Mouse (Mus musculus) spleen, embryonic (tissue): ENCODE measurements around the gene Atat1.
"Not testable (repeated sequence)": the region's sequence is repeated elsewhere in the genome, so short reads cannot be mapped to it uniquely, and the experiment has no call there.

Experiments
- CTCF ChIA-PET: fragments of 350-600 bp; sonication (Branson Sonifier 250); formaldehyde crosslinking; loops from one replicate; lab custom pipeline; 2022; lab: Charles Lee

Atat1 gene

GRCm38 (mm10) chr17:35909919-35910369 lies at the start of gene Atat1:
Gene Atat1 (minus strand): TSS chr17:35910075.
- CTCF ChIA-PET: no interaction called here

DNA sequence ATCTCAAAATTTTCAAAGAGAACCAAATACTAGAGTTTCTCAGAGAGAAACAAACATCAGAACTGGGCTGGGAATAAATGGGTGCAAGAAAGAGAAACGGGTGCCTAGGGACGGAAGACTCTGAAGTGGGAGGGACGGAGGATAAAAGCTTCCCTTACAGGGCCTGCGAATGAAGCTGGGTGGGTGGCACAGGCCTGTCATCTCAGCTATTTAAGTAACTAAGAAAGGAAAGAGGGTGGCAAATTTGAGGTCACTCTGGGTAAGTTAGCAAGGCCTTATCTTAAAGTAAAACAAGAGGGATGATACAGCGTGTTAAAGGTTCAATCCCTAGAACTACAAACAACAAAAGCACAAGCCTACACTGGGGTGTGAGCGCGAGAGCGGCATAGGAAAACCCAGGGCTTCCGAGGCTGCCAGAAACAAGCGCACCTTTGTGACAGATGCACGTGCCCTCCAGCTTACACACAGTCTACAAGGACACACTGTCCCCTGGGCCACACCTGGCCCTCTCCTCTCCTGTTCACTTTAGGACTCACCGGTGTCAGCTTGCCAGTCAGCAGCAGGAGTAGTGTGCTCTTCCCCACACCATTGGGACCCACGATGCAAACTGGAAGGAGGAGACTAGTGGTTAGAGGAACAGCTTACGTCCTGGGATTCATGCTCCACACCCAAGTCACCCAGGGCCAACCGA lies 48.8 kb upstream of the Atat1 start:
- CTCF ChIA-PET: no interaction called here

GRCm38 (mm10) chr17:35954665-35955064 lies 44.8 kb upstream of the Atat1 start:
- CTCF ChIA-PET: no interaction called here

GRCm38 (mm10) chr17:35952559-35952958 lies 42.7 kb upstream of the Atat1 start:
- CTCF ChIA-PET: not testable (repeated sequence)

- CTCF ChIA-PET: not testable (repeated sequence)
These were observed 41.1 kb upstream of the Atat1 start for GRCm38 (mm10) chr17:35950946-35951345.

DNA sequence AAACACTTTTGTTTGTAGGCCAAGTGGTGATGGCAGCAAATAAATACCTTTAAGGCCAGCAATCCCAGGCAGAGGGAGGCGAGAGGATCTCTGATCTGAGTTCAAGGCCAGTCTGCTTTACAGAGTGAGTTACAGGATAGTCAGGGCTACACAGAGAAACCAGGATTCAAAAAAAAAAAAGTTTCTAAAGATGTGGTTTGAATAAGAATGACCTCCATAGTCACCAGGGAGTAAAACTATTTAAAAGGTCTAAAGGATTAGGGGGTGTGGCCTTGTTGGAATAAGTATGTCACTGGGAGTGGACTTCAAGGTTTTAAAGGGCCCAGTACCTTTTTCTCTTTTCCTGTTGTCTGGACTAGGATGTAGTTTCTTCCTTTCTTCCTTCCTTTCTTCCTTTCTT lies 30.1 kb upstream of the Atat1 start:
- CTCF ChIA-PET: no interaction called here

DNA sequence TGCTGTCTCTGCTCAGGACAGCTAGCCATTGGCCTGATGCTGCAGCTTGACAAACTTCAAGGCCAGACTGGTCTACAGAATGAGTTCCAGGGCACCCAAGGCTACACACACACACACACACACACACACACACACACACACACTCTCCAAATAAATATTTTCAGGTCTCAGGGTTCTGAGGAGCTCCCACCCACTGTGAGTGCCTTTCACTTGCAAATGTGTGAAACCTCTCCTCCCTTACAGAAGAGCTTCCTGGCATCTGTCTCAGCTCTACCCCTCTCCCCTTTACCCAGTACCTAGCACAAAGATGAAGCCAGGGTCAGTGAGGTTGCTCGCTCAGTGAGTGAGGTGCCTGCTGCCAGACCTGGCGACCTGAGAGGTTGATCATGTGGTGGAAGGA lies 29.2 kb upstream of the Atat1 start:
- CTCF ChIA-PET: interaction anchor here (0.6 to 0.9 kb wide), 2 partner anchors 54 to 87 kb away, joined by 3 to 5 read pairs; no protein-coding TSS in a partner anchor

DNA sequence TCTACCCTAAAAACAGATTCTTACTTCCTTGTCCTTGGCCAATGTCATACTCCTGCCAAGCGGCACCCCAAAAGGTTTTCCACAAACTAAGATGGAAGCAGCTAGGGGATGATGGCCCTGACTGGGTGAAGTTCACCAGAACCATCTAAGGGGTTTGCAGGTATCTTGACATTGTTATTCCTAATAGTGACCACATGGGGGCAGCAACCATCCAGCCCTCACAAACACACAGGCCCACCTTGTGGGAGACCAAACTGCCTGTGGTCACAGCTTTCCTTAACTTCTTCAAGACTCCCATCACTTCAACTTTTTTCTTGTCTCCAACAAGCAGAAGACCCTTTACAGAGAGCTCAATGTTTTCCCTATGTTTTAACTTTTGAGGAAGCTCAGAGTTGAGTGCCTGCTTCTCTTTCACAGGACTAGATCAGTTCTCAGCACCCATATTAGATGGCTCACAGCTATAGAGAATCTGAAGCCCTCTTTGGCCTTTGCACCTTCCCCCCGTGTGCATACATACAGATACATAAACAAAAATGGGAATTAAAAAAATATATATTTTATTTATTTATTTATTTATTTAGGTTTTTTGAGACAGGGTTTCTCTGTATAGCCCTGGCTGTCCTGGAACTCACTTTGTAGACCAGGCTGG lies 27.9 kb upstream of the Atat1 start:
- CTCF ChIA-PET: interaction anchor here (0.6 to 2.1 kb wide), 3 partner anchors 41 to 59 kb away, joined by 3 to 12 read pairs (median 7); partner anchors contain the start of gene 2310061I04Rik

- CTCF ChIA-PET: not testable (repeated sequence)
These were observed 25.9 kb upstream of the Atat1 start for GRCm38 (mm10) chr17:35935763-35936162.

- CTCF ChIA-PET: no interaction called here
These were observed 22.7 kb upstream of the Atat1 start for GRCm38 (mm10) chr17:35932608-35933007.

- CTCF ChIA-PET: no interaction called here
These were observed 20.8 kb upstream of the Atat1 start for GRCm38 (mm10) chr17:35930627-35931026.

DNA sequence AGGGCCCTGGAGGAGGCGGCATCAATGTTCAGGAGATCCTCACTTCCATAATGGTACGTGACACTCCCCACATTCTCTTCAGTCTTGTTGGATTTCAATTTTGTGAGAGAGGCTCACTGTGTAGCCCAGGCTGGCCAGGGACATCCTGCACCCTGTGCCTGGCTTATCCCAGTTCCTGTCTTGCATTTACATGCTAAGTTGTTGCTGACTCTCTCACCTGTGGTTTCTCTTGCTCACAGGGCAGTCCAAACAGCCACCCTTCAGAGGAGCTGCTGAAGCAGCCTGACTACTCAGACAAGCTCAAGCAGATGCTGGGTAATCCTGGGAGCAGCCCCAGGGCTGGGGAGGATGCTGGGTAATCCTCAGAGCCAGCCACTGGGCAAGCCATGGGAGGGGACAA lies 19.7 kb upstream of the Atat1 start:
- CTCF ChIA-PET: no interaction called here

GRCm38 (mm10) chr17:35927471-35927870 lies 17.6 kb upstream of the Atat1 start:
- CTCF ChIA-PET: interaction anchor here (0.6 kb wide), 1 partner anchor 56 kb away, joined by 4 read pairs; no protein-coding TSS in a partner anchor

- CTCF ChIA-PET: no interaction called here
These were observed 13.4 kb upstream of the Atat1 start for GRCm38 (mm10) chr17:35923281-35923680.

DNA sequence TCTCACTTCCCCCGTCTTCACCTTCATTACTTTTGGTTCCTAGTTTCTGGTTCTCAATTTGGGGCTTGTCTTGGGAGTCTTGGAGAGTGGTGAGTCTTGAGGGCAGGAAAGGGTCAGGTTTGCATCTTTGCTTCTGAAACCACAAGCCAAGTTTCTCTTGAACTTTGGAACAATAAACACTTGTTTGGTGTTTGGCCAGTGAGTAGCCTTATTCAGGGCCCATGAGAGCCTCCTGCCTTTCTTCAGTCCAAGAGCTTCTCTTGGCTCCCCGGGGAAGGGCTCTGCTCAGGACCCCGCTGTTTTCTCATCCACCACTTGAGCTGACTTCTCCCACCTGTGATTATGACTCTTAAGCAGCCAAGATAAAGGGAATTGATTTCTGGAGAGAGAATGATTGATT lies 12.7 kb upstream of the Atat1 start:
- CTCF ChIA-PET: interaction anchor here (0.5 kb wide), 1 partner anchor 9 kb away, joined by 4 read pairs; no protein-coding TSS in a partner anchor

DNA sequence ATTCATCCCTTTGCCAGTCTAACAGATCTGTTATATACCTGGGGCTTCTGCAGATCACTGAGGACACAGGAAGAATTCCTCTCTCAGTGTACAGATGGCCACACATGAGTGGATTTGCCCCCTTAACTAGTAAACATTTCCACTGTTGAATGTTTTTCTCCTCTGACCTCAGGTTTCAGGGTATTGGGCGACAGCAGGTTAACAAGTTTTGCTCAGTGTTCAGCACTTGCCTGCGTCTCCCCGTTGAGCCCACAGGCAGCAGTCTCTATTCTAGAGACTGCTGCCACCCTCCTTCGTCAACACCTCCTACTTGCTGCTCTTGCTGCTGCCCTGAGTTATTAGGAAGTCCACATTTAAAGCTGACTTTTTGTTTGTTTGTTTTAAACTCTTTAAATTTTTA lies 11.8 kb upstream of the Atat1 start:
- CTCF ChIA-PET: interaction anchor here (0.6 kb wide), 3 partner anchors 49 to 1289 kb away, joined by 3 to 11 read pairs (median 8); partner anchors contain the start of gene Tnf

- CTCF ChIA-PET: interaction anchor here (0.6 kb wide), 3 partner anchors 84 to 1288 kb away, joined by 3 to 11 read pairs (median 6); partner anchors contain the start of gene Tnf
These were observed 11.1 kb upstream of the Atat1 start for GRCm38 (mm10) chr17:35920862-35921562.

DNA sequence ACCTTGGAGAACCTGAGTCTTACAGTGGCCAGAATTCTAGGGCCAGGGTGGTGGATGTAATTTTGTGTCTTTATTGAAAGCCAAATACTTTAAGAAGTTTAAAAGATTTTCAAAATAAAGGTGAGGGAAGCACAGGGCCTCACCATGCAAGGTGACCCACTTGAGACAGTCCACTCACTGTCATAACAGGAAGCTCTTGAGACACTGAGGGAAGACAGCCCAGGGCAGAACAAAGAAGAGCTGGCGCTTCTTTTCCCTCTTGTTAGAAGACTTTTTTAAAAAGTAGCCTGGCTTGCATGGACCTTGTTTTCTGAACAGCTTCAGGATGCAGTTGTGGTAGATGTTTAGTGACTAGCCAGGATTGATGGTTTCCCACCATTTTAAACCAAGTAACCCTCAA lies 10.5 kb upstream of the Atat1 start:
- CTCF ChIA-PET: interaction anchor here (0.6 kb wide), 1 partner anchor 83 kb away, joined by 6 read pairs; no protein-coding TSS in a partner anchor

DNA sequence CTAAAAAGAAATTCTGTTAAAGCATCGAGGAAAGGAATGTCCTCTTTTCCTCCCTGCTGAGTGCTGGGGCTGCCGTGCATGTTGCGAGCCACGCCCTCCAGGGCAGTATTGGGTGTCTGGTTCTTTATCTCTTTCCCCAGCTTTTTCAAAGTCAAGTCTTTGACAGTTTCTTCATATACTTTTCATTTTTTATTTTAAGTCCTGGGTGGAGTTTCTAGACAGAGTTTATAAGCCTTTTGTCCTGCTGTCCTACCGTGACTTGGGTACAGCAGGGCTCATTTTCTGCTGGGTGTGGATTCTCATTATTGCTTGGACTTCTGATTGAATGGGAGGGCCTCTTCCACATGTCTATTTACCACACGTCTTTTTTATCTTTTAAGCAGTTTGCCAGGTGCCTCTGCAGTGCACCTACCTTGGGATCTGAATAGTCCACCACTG lies 10.0 kb upstream of the Atat1 start:
- CTCF ChIA-PET: interaction anchor here (1.7 kb wide), 1 partner anchor 50 kb away, joined by 4 read pairs; no protein-coding TSS in a partner anchor

- CTCF ChIA-PET: interaction anchor here (0.7 to 1.7 kb wide), 2 partner anchors 19 to 50 kb away, joined by 3 to 4 read pairs; no protein-coding TSS in a partner anchor
These were observed 9.3 kb upstream of the Atat1 start for GRCm38 (mm10) chr17:35919060-35919715.
